In the genomic region with DNA sequence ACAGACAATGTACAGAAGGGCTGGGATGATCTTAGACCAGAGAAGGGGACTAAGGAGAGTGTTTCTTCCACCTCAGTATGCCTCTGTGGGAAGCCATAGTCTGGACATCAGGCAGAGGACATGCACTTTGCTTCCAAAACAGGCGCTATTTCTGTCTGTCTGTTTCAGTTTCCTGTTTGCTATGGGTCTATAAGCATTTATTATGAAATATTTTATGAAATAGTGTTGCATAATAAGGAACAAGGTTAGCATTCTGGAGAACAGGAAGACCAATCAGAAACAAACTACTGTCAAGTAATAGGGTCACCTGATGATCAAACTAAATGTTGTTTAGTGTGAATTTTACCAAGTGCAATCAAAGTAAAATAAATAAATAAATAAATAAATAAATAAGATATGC, we compare ENCODE assay signal across 33 mouse cellular contexts.
"Had no signal": no experiment of that assay in that cellular context is flagged by ENCODE, and none has a peak within 500 bp of the region (broad histone marks: within the 10 kb centered on the region; RNA-seq: fewer than 3 reads in every experiment).

No protein-coding gene starts in this region.

- H3K4me3 ChIP-seq: heart, embryonic 10.5 days; heart, embryonic 12.5 days; heart, embryonic 13.5 days; heart, embryonic 15.5 days; hindbrain, embryonic 10.5 days; hindbrain, embryonic 12.5 days; hindbrain, embryonic 13.5 days; hindbrain, embryonic 15.5 days; intestine, embryonic 15.5 days; kidney, embryonic 15.5 days; layer of hippocampus, adult 2 months had no signal

- H3K27me3 ChIP-seq: heart, embryonic 12.5 days; heart, embryonic 13.5 days; heart, embryonic 15.5 days; hindbrain, embryonic 12.5 days; hindbrain, embryonic 13.5 days; hindbrain, embryonic 15.5 days; intestine, embryonic 15.5 days; kidney, embryonic 15.5 days had no signal

- H3K27ac ChIP-seq: heart, embryonic 10.5 days; heart, embryonic 13.5 days; heart, embryonic 15.5 days; hindbrain, embryonic 10.5 days; hindbrain, embryonic 12.5 days; hindbrain, embryonic 13.5 days; hindbrain, embryonic 14.5 days; hindbrain, embryonic 15.5 days; hindbrain, postnatal 0 days; intestine, embryonic 15.5 days; kidney, embryonic 15.5 days; kidney, postnatal 0 days; layer of hippocampus, adult 2 months had no signal

- ATAC-seq: hindbrain, embryonic 16.5 days; hindbrain, postnatal 0 days; inflammation-experienced regulatory T-cells, adult 6 months; intestine, embryonic 15.5 days; intestine, embryonic 16.5 days; intestine, postnatal 0 days had no signal

- H3K4me1 ChIP-seq: heart, embryonic 10.5 days; heart, embryonic 12.5 days; heart, embryonic 13.5 days; heart, embryonic 15.5 days; hindbrain, embryonic 10.5 days; hindbrain, embryonic 12.5 days; hindbrain, embryonic 13.5 days; hindbrain, embryonic 15.5 days; intestine, embryonic 15.5 days; kidney, embryonic 15.5 days had no signal

- DNase-seq: heart, postnatal 10 days; heart, postnatal 14 days; heart, postnatal 36 days; heart, postnatal 4 days; kidney, adult 11 months; kidney, adult 18-20 months; kidney, adult 8-10 months; kidney, adult 9 months; kidney, postnatal 10 days; kidney, postnatal 14 days; kidney, postnatal 25 days; kidney, postnatal 36 days; kidney, postnatal 4 days; layer of hippocampus, adult 9-11 months; layer of hippocampus, postnatal 36 days had no signal

- H3K36me3 ChIP-seq: heart, embryonic 10.5 days; heart, embryonic 12.5 days; heart, embryonic 13.5 days; heart, embryonic 15.5 days; hindbrain, embryonic 10.5 days; hindbrain, embryonic 12.5 days; hindbrain, embryonic 13.5 days; hindbrain, embryonic 15.5 days; intestine, embryonic 15.5 days; kidney, embryonic 15.5 days had no signal
